Mouse (Mus musculus): ENCODE data around the gene Pomgnt1. TPM values are rescaled to one million over a fixed set of nuclear protein-coding genes. Genes with fewer than 3 reads are reported as not detected.

The Pomgnt1 gene
- polyA plus RNA-seq, 1 experiment from 2014 or later = 49.0 TPM

Other genes starting within 250 kb of the Pomgnt1 start
- not detected in 2 replicates for gene Kncn, start 239.4 kb upstream of the Pomgnt1 start, polyA plus RNA-seq (2014; fragmentation: Nextera tagmentation; extraction: Ambion mirVana)
- gene 6430628N08Rik, start 233.2 kb upstream of the Pomgnt1 start, polyA plus RNA-seq (2014; fragmentation: Nextera tagmentation; extraction: Ambion mirVana) = not detected in 2 replicates
- gene Dmbx1, start 183.9 kb upstream of the Pomgnt1 start, polyA plus RNA-seq (2014; fragmentation: Nextera tagmentation; extraction: Ambion mirVana) = 2.4 and 2.5 TPM in 2 replicates
- 3.9 and 4.1 TPM in 2 replicates for gene Faah, start 105.9 kb upstream of the Pomgnt1 start, polyA plus RNA-seq (2014; fragmentation: Nextera tagmentation; extraction: Ambion mirVana)
- gene Nsun4, start 70.0 kb upstream of the Pomgnt1 start, polyA plus RNA-seq (2014; fragmentation: Nextera tagmentation; extraction: Ambion mirVana) = 19.3 and 20.7 TPM in 2 replicates
- gene Uqcrh, start 48.8 kb upstream of the Pomgnt1 start, polyA plus RNA-seq (2014; fragmentation: Nextera tagmentation; extraction: Ambion mirVana) = 413 and 425 TPM in 2 replicates
- gene Lrrc41, start 48.6 kb upstream of the Pomgnt1 start, polyA plus RNA-seq (2014; fragmentation: Nextera tagmentation; extraction: Ambion mirVana) = 65.5 and 72.3 TPM in 2 replicates
- 42.1 and 46.9 TPM in 2 replicates for gene Rad54l, start 150 bp upstream of the Pomgnt1 start, polyA plus RNA-seq (2014; fragmentation: Nextera tagmentation; extraction: Ambion mirVana)
- 1.1 and 1.3 TPM in 2 replicates for gene Lurap1, start 27.5 kb downstream of the Pomgnt1 start, polyA plus RNA-seq (2014; fragmentation: Nextera tagmentation; extraction: Ambion mirVana)
- 0.17 TPM in 1 of 2 replicates, not detected in the other for gene Tspan1, start 43.8 kb downstream of the Pomgnt1 start, polyA plus RNA-seq (2014; fragmentation: Nextera tagmentation; extraction: Ambion mirVana)
- not detected in 2 replicates for gene 1700042G07Rik, start 49.5 kb downstream of the Pomgnt1 start, polyA plus RNA-seq (2014; fragmentation: Nextera tagmentation; extraction: Ambion mirVana)
- gene Gm49337, start 49.5 kb downstream of the Pomgnt1 start, polyA plus RNA-seq (2014; fragmentation: Nextera tagmentation; extraction: Ambion mirVana) = not detected in 2 replicates
- gene Pik3r3, start 97.8 kb downstream of the Pomgnt1 start, polyA plus RNA-seq (2014; fragmentation: Nextera tagmentation; extraction: Ambion mirVana) = 75.9 and 103 TPM in 2 replicates